Comparison of ENCODE assay signal across 9 mouse cellular contexts in the genomic region with DNA sequence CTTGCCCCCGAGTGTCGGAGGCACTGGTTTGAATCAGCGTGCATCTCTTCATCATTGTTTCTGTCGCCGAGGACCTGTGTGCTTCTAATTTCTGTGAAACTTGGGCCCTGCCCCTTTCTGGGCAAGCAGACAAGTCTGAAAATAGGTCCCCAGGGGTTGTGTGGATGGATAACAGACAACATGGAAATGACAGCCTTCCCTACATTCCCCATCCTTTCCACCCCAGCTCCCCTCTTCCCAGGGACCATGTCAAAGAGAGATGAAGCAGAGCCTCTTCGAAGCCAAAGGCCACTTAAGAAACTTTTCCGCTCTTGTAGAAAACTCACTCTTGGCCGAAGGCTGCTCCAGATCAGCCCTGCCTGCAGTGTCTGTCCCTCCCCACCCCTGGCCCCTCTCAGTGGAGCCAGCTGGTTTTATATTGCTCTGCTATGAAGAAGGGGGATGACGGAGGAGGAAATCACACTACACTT.
DNase-seq lines count a peak whose midpoint lies in the region; ATAC-seq and TF ChIP-seq lines count a peak whose summit lies in the region.
"Had no signal": no experiment of that assay in that cellular context is flagged by ENCODE, and none has a peak within 500 bp of the region (broad histone marks: within the 10 kb centered on the region; RNA-seq: fewer than 3 reads in every experiment).

No protein-coding gene starts in this region.

- ATAC-seq in liver, postnatal 0 days, result no peak
- no peak for ATAC-seq in forebrain, embryonic 16.5 days
- no peak for ATAC-seq in neural tube, embryonic 11.5 days (ENCODE audit: insufficient read depth, low FRiP score, low TSS enrichment)
- ATAC-seq: Patski had no signal

- no peaks in the 10 kb centered on the region for H3K27me3 ChIP-seq in liver, adult 2 months (ENCODE audit: control insufficient read depth, insufficient read depth, low read length)
- H3K27me3 ChIP-seq in liver, postnatal 0 days (ENCODE audit: insufficient read depth, low read length), result no peaks in the 10 kb centered on the region
- H3K27me3 ChIP-seq in forebrain, embryonic 16.5 days (replicated peaks; ENCODE audit: control insufficient read depth, insufficient read depth, low read length), result no peaks in the 10 kb centered on the region
- no peaks in the 10 kb centered on the region for H3K27me3 ChIP-seq in neural tube, embryonic 11.5 days (ENCODE audit: control insufficient read depth, insufficient read depth, low read length)

- TF ChIP-seq POLR2A in liver, adult 2 months (IDR thresholded peaks at IDR 0.05; ENCODE audit: extremely low read depth, insufficient read depth, low read length), result no peak

- no peak for TF ChIP-seq EP300 in liver, postnatal 0 days (IDR thresholded peaks at IDR 0.05; ENCODE audit: low read depth)

- peaks cover 19% of the 10 kb centered on the region for H3K4me1 ChIP-seq in liver, adult 2 months (ENCODE audit: control insufficient read depth, insufficient read depth, low read length)
- peaks cover 11% of the 10 kb centered on the region for H3K4me1 ChIP-seq in liver, postnatal 0 days (ENCODE audit: insufficient read depth)
- H3K4me1 ChIP-seq in forebrain, embryonic 16.5 days (replicated peaks; ENCODE audit: control insufficient read depth, insufficient read depth, low read length), result peaks cover 12% of the 10 kb centered on the region
- peaks cover 25% of the 10 kb centered on the region for H3K4me1 ChIP-seq in neural tube, embryonic 11.5 days (ENCODE audit: control insufficient read depth, insufficient read depth, low read length)

- 68% methylated on average over 9 of the region's 9 CpGs for WGBS in liver, adult 2 months
- 69% methylated on average over 9 of the region's 9 CpGs for WGBS in liver, postnatal 0 days (ENCODE audit: insufficient replicate concordance)
- WGBS in forebrain, embryonic 16.5 days, result 59% methylated on average over 9 of the region's 9 CpGs
- WGBS in neural tube, embryonic 11.5 days, result 47% methylated on average over 9 of the region's 9 CpGs

- no peaks in the 10 kb centered on the region for H3K36me3 ChIP-seq in liver, adult 2 months (ENCODE audit: control insufficient read depth, insufficient read depth, low read length)
- H3K36me3 ChIP-seq in liver, postnatal 0 days (replicated peaks; ENCODE audit: insufficient read depth, low read length), result no peaks in the 10 kb centered on the region
- no peaks in the 10 kb centered on the region for H3K36me3 ChIP-seq in forebrain, embryonic 16.5 days (ENCODE audit: control insufficient read depth, insufficient read depth)
- H3K36me3 ChIP-seq in neural tube, embryonic 11.5 days (ENCODE audit: control insufficient read depth, insufficient read depth, low read length), result no peaks in the 10 kb centered on the region

- H3K27ac ChIP-seq in liver, adult 2 months (replicated peaks; ENCODE audit: insufficient read depth, low read depth, low read length), result no peak overlapping the region
- H3K27ac ChIP-seq in liver, postnatal 0 days (ENCODE audit: low read depth), result no peak overlapping the region
- no peak overlapping the region for H3K27ac ChIP-seq in forebrain, embryonic 16.5 days (ENCODE audit: low read length)
- 0 out of 2 replicates have a peak overlapping the region, but pooled peaks have one; percentile 69 for H3K27ac ChIP-seq in neural tube, embryonic 11.5 days (ENCODE audit: low read depth, low read length)

- TF ChIP-seq CTCF in liver, adult 2 months (IDR thresholded peaks at IDR 0.05; ENCODE audit: low read depth, low read length), result no peak
- no peak for TF ChIP-seq CTCF in liver, postnatal 0 days (IDR thresholded peaks at IDR 0.05; ENCODE audit: low read depth)

- H3K4me2 ChIP-seq in liver, postnatal 0 days (ENCODE audit: low read depth, low read length), result no peak overlapping the region
- peak overlapping the region; percentile 42 for H3K4me2 ChIP-seq in forebrain, embryonic 16.5 days (ENCODE audit: low read length)
- H3K4me2 ChIP-seq in neural tube, embryonic 11.5 days (ENCODE audit: low read depth), result peak overlapping the region; percentile 32

- H3K4me3 ChIP-seq in liver, adult 2 months (ENCODE audit: insufficient read depth, low read depth, low read length), result no peak overlapping the region
- no peak overlapping the region for H3K4me3 ChIP-seq in liver, postnatal 0 days (ENCODE audit: low read depth, low read length)
- no peak overlapping the region; the same call in 1 of the 2 replicates for H3K4me3 ChIP-seq in forebrain, embryonic 16.5 days (replicated peaks; ENCODE audit: low read length)
- H3K4me3 ChIP-seq in neural tube, embryonic 11.5 days (ENCODE audit: low read depth, low read length), result no peak overlapping the region

- H3K79me2 ChIP-seq in liver, adult 2 months (ENCODE audit: control insufficient read depth, insufficient read depth, low read length), result no peaks in the 10 kb centered on the region

- H3K9ac ChIP-seq in liver, adult 2 months (ENCODE audit: low read depth, low read length), result no peak overlapping the region
- H3K9ac ChIP-seq in liver, postnatal 0 days (replicated peaks), result no peak overlapping the region
- no peak overlapping the region for H3K9ac ChIP-seq in forebrain, embryonic 16.5 days (replicated peaks; ENCODE audit: low read depth, low read length)
- no peak overlapping the region for H3K9ac ChIP-seq in neural tube, embryonic 11.5 days (ENCODE audit: low read length)

- peak; percentile 49 for DNase-seq in liver, adult 2 months (ENCODE audit: extremely low read depth, low read depth, low spot score)
- DNase-seq in liver, postnatal 0 days, result no peak
- peak; percentile 76 to 83 for DNase-seq in heart, postnatal 36 days
- peak; percentile 83 to 86 for DNase-seq in kidney, postnatal 4 days
- peak; percentile 35 for DNase-seq in neural tube, embryonic 11.5 days (ENCODE audit: low spot score)
- DNase-seq in spleen, postnatal 10 days (ENCODE audit: low spot score in 2 of 2), result no peak
- DNase-seq in cerebellum, adult 9-10 months, result no peak

- no peaks in the 10 kb centered on the region for H3K9me3 ChIP-seq in liver, postnatal 0 days (ENCODE audit: low read length)
- H3K9me3 ChIP-seq in forebrain, embryonic 16.5 days (ENCODE audit: control insufficient read depth, low read length), result no peaks in the 10 kb centered on the region
- no peaks in the 10 kb centered on the region for H3K9me3 ChIP-seq in neural tube, embryonic 11.5 days (ENCODE audit: control insufficient read depth, low read length)

- intact Hi-C loops in heart, postnatal 36 days (cut with DNase I), result no loop called here

Comparison
In these comparisons a context has a peak if more than half of its experiments do, and no peak if none do; other contexts are left out.
1. DNase-seq: peak in liver, adult 2 months (single experiment), heart, postnatal 36 days (2 of 2), kidney, postnatal 4 days (2 of 2) and neural tube, embryonic 11.5 days (single experiment); none in liver, postnatal 0 days (single experiment), spleen, postnatal 10 days (0 of 2) and cerebellum, adult 9-10 months (single experiment).